Mouse (Mus musculus) C2C12 (cell line): Measurements from ENCODE around the gene 4930516K23Rik.

Source experiments
- CEBPB ChIP-seq: IDR thresholded peaks from one replicate; pipeline ENCODE4 v1.6.1; 2011; ENCODE audit warnings: low read depth, mild to moderate bottlenecking, control low read depth, moderate library complexity
- CTCF ChIP-seq: IDR thresholded peaks from one replicate; pipeline ENCODE4 v1.5.1; 2011; ENCODE audit not compliant: control insufficient read depth, insufficient read depth, insufficient read length

- no peak for TF ChIP-seq CEBPB
- TF ChIP-seq CTCF: no peak
Observed at GRCm38 (mm10) chr7:104052566-104052965, 8.7 kb downstream of the 4930516K23Rik start, which contains the start of gene Olfr642.
